Mouse (Mus musculus): ENCODE measurements around the gene Lsm2.
"Not testable (repeated sequence)": the region's sequence is repeated elsewhere in the genome, so short reads cannot be mapped to it uniquely, and the experiment has no call there.

The Lsm2 gene

DNA sequence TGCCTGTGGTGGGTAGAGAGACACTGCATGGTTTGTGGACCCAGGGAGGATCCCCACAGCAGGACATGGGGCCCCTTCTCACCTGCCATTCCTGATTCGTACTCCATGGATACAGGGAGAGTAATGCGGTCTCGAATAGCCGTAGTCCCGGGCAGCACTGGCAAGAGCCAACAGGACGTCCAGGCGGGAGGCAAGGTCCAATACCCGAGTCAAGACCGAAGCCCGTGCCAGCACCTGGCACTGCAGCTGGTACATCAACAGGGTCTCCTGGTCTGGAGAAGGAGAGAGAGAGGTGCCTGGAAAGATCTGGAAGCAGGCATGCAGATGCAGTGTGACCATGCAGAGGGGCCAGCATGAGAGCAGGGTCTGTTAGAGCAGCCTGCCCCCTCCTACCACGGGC lies 49.6 kb downstream of the Lsm2 start:
- no peak for DNase-seq (ENCODE audit: low spot score in 2 of 2)

DNA sequence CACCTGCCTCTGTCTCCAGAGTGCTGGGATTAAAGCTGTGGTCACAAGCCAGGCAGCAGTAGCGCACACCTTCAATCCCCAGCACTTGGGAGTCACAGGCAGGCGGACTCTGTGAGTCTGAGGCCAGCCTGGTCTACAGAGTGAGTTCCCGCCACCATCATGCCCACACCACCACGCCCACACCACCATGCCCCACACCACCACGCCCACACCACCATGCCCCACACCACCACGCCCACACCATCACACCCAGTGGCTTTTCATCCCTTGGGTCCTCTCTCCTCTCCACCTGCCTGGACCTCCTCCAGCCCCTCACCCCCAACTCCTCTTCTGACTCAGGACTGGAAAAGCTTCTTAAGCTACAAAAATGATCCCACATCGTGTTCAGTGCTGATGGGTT lies 50.2 kb downstream of the Lsm2 start:
- no peak for DNase-seq (ENCODE audit: low spot score in 2 of 2)

DNA sequence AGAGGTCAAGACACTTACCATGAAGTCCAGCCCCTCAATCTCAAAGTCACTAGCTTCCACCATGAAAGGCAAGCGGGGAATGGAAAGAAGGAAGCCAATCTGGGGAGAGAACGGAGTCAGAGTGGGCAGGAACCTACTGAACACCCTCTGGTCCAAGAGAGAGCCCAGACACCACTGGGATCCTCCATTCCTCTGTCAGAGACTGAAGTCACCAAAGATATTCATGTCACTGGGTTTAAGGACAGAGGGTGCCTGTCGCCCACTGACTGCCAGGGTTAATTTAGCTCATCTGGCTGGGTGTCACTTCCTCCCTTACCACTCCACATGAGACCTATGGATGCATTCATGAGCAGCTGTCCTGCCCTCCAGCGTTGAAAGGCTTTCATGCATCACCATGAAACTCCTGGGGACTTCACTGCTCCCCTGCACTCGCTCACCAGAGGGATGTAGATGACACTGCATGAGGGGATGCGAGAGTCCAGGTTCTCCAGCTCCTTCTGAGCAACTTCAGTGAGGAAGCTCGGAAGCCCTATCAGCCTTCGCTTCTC lies 50.7 kb downstream of the Lsm2 start:
- no peak for DNase-seq (ENCODE audit: low spot score in 2 of 2)

DNA sequence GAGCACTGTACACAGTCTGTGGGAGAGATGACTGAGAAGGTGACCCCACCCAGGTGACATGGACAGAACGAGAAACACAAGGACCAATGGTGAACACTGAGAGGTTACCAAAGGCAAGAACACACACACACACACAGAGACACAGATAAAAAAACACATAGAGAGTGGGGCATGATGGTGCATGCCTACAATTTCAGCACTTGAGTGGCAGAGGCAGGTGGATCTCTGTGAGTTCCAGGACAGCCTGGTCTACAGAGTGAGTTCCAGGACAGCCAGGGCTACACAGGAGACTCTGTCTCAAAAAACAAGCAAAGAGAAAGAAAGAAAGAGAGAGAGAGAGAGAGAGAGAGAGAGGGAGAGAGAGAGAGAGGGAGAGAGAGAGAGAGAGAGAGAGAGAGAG lies 52.0 kb downstream of the Lsm2 start:
- not testable (repeated sequence) for DNase-seq (ENCODE audit: low spot score in 2 of 2)

DNA sequence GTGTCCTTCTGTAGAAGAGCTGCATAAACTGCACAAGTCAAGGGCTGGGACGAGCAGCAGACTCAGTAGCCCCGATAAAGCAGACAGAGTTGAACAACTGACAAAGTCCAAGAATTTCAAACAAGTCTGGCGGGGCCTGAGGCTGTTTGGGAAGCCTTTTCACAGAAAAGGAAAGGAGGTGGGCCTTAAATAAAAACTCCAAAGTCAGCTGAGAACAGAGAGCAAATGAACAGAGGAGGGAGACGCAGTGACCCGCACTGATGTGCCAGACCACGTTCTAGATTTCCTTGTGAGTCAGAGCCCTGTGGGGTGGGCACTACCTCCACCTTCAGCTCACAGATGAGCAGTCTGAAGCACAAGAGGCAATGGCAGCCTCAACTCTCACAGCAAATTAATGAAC lies 53.2 kb downstream of the Lsm2 start:
- no peak for DNase-seq (ENCODE audit: low spot score in 2 of 2)
